Mouse (Mus musculus) cerebellum, postnatal 14 days (tissue): ENCODE measurements around the gene Alox5.

Experiments used
- DNase-seq, 2 experiments: peaks; one replicate each; pipeline ENCODE4 v3.0.0; 2021; ENCODE audit warnings: mixed read lengths in 2 of 2

The Alox5 gene

GRCm38 (mm10) chr6:116417518-116418315 is 43.3 kb downstream of the Alox5 start:
- peak in 1 of 2 experiments; percentile 70 for DNase-seq

GRCm38 (mm10) chr6:116416000-116416552 is 44.9 kb downstream of the Alox5 start:
- DNase-seq = no peak

DNA sequence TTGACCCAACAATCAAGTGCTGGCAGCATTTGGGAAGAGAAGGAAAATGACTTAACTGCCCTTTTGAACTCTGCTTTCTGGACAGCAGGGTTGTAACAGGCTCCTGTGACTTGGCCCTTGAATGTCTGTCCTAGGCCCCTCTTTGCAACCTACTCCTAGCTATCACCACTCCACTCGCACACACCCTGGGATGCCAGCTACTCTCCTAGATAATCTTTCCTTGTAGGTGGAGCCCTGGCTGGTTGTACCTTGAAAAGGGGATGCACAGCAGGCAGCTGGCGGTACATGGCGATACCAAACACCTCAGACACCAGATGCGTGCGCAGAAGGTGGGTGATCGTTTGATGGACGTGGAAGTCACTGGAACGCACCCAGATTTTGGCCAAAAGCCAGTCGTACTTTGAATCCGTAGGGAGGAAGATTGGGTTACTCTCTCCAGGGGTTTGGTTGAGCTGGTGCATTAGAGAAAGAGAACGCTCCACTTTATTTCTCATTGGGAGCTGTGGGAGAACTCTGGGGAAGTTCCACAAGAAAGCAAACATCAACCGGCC is 45.8 kb downstream of the Alox5 start:
- DNase-seq = no peak

- DNase-seq = no peak
Measured at GRCm38 (mm10) chr6:116412546-116413325, 48.2 kb downstream of the Alox5 start.

- DNase-seq = no peak
Measured at GRCm38 (mm10) chr6:116411716-116412115, 49.3 kb downstream of the Alox5 start.

GRCm38 (mm10) chr6:116410436-116410835 is 50.5 kb downstream of the Alox5 start:
- no peak for DNase-seq

DNA sequence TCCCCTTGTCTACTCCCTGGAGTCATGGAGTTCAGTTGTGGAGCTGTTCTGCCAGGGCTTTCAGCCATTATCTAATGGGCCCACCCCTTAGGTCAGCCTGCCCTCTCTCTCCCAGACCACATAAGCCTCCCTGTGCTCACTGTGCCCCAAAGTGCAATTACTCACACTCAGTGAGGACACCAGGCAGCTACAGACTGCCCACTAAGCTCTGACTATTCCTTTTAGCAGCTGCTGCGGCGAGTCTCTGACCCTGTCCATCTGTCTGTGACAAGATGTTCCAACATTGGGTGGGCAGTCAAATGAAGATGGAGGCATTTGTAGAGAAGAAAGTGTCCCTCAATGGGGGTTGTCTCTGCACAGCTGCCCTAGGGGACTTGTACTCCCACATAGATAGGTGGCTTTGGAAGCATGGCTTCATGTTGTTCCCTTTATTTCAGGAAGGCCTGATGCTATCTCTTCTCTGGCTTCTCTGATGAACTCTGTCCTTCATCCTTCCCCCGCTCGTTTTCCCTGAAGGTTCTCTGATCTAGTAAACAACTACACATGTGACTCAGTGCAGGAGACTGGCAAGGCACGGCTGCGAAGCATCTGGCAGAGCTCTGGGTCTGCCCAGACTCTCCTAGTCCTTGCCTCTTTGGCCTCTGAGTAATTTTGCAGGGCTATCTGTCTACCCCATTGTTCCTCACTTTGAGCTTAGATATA is 52.9 kb downstream of the Alox5 start:
- no peak for DNase-seq

DNA sequence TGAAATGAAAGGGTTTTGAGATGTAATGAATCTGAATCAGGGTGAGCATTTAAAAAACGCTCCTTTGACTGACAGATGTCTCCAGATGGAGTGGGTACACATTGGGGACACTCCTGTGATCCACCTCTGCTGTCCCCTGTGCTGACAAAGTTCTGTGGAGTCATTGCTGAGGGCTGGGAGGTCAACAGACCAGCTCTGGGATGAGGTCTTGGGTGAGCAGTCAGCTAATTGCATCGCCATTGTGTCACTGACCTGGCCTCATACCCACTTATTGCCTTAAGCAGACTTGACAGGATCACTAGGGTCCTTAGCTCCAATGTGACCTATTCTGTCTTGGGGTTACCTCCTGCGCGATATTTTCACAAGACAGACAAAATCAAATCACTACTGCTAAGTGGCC is 53.8 kb downstream of the Alox5 start:
- no peak for DNase-seq

DNA sequence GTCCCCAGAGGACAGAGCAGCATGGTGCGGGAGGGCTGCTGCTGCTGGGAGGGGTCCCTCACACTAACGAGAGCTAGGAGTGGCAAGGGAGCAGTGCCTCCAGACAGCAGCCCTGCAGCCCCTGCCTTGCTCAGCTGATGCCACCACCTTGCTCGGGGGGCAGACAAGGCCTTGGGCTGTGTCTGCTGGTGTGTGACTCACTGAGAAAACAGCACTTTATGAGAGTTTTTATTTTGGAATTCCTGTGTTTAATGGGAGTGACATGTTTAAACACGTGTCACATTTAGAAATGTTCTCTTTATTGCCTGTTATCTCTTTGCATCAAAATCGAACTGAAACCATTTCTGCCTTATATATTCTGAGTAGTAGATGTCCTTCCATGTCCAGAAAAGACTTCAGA is 54.3 kb downstream of the Alox5 start:
- no peak for DNase-seq

DNA sequence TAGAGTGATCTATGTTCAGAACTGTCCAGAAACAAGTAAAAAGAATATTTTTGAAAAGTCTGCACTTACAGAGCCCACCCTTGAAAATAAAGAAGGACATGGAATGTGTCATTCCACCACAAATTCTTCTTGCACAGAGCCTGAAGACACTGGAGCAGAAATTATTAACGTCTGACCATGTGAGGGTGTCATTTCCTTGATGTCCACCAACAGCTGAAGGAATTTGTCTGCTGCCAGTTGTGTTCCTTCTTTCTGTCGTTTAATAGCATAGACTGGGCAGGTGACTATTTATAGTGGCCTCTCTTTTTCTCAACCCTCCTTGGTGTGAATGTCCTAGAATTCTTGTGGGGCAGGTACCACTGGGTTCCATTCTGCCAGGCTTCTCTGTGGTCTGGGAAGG is 54.8 kb downstream of the Alox5 start:
- no peak for DNase-seq

DNA sequence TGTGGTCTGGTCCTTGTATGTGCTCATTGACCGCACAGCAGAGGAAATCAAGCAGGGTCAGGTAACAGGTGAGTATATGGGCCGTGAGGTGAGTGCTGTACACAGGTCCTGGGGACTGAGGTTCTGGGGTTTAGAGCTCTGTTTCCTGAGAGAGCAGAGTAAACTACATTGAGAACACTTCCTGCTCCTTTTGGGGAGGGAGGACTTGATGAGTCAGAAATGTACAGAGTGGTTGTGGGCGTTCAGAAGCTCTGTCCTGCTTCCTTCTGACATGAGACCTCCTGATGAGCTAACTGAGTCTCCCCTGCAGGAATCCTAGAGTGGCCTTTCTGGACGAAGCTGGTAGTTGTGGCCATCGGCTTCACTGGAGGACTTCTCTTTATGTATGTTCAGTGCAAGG is 55.3 kb downstream of the Alox5 start:
- no peak for DNase-seq

- DNase-seq = no peak
Measured at GRCm38 (mm10) chr6:116405243-116405642, 55.7 kb downstream of the Alox5 start.

DNA sequence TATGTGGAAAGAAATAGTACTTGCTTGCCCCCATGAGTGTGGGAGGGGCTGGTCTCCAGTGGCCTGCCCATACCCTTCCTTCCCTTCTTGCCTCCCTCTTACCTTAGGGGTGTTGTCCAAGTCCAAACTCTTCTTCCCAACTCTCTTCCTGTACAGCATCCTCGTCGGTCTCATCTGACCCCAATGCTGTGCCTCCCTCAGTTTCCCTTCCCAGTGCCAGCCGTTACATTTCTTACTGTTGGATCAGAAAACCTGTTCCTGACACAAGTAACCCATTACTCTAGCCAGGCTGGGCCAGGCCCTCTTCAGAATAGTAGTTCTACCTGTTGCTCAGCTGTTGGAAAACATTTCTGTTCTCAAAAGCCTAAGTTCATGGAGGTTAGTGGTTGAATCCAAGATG is 58.6 kb downstream of the Alox5 start:
- DNase-seq = no peak

- peak; percentile 88 to 92 for DNase-seq
Measured at GRCm38 (mm10) chr6:116401746-116402423, 59.1 kb downstream of the Alox5 start.

GRCm38 (mm10) chr6:116398136-116398535 is 62.8 kb downstream of the Alox5 start:
- DNase-seq = no peak

GRCm38 (mm10) chr6:116397621-116398020 is 63.4 kb downstream of the Alox5 start:
- no peak for DNase-seq

DNA sequence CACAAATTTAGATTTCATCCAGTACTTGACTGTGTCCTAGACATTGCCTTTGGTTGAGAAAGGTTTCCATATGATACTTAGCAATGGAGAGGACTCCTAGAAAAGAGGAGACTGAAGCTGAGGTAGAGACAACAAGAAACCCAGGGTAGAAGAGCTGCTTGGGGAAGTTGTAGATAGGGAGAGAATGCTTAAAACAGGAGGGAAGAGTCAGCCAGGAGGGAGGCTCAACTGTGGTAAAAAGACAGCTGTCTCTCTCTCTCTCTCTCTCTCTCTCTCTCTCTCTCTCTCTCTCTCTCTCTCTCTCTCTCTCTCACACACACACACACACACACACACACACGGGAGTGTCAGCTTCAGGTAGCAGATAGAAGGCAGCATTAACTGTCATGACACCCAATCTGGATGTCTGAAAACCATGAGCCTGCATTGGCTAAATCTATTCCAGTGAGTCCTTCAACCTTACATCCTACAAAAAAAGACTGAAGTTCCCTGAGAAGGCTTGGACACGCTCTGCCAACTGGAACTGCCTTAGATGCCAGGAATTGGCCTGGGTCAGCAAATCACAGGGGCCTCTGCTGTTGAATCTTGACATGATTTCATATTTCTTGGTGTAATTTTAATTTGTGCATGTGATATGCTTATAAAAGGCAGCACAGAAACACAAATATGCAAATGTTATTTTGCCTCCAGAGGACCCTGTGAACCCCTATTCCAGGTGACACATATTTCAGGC is 65.9 kb downstream of the Alox5 start:
- peak in 1 of 2 experiments; percentile 57 for DNase-seq

- DNase-seq = no peak
Measured at GRCm38 (mm10) chr6:116389481-116389880, 71.5 kb downstream of the Alox5 start.

DNA sequence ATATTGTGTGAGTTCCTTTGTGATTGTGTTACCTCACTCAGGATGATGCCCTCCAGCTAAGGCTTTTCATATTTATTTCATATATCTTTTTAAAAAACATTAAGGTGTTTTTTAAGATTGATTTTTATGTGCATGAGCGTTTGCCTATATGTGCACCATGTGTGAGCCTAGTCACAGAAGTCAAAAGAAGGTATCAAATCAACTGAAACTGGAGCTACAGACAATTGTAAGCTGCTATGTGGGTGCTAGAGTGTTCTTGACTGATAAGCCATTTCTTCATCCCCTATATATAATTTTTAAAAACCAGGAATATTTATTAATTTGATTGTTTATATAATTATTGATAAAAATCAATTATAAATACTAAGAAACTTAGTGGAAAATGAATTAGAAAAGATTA is 72.9 kb downstream of the Alox5 start:
- DNase-seq = no peak

DNA sequence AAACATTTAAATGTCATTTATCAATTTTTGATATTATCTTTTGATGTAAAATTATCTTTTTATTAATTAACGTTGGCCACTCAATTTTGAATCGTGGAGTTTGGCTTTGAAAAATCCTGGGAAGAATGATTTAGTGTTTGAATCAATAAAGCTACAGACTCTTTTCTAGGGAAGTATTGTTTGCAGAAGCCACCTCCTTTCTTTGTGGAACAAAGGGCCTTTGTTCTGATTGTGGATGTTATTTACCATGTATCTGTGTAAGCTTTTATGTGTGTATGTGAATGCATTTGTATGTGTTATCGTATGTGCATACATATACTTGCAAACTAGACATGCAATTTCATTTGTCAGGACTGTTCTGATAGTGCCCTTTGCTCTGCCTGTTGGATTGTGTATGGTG is 74.5 kb downstream of the Alox5 start:
- DNase-seq = no peak

GRCm38 (mm10) chr6:116386045-116386415 is 74.9 kb downstream of the Alox5 start:
- DNase-seq = no peak
